Mouse (Mus musculus): ENCODE results near the gene Adgrg5. TPM values are rescaled to one million over a fixed set of nuclear protein-coding genes. Genes with fewer than 3 reads are reported as not detected.

The Adgrg5 gene
- polyA plus RNA-seq, 1 experiment from 2014 or later, result not detected

DNA sequence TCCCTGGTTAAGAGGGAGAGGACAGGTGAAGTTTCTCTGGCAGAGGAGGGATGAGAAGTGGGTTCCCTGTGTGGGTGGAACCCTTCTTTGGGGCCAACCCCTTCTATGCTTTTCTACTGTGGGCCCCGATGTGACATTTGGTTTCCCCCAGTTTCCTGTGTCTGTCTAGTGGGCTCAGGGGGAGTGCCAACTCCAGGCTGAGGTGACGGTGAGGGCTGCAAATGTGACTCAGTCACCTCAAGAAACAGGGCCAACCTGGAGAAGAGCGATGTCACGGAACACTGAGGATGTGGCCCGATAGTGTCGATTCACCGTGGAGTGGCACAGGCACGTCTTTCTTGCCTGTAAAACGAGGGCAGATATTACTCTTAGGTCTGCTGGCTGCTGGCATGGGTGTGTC is 49.8 kb downstream of the Adgrg5 start:
- no peak overlapping the region for H3K4me3 ChIP-seq (ENCODE audit: low read depth, low read length)
- 95% methylated on average over 9 of the region's 9 CpGs for WGBS
- no peaks in the 10 kb centered on the region for H3K9me3 ChIP-seq (replicated peaks; ENCODE audit: control insufficient read depth, low read length, poor library complexity, severe bottlenecking)
- H3K4me2 ChIP-seq (ENCODE audit: low read length), result no peak overlapping the region
- H3K4me1 ChIP-seq (ENCODE audit: control insufficient read depth, insufficient read depth, low read length), result peaks cover 15% of the 10 kb centered on the region
- H3K27ac ChIP-seq (ENCODE audit: low read length), result no peak overlapping the region
- ATAC-seq, result no peak
- no peaks in the 10 kb centered on the region for H3K36me3 ChIP-seq (ENCODE audit: control insufficient read depth, insufficient read depth, low read length)
- no peak overlapping the region for H3K9ac ChIP-seq (ENCODE audit: low read depth, low read length)
- no peaks in the 10 kb centered on the region for H3K27me3 ChIP-seq (ENCODE audit: control insufficient read depth, insufficient read depth, low read depth, low read length)

DNA sequence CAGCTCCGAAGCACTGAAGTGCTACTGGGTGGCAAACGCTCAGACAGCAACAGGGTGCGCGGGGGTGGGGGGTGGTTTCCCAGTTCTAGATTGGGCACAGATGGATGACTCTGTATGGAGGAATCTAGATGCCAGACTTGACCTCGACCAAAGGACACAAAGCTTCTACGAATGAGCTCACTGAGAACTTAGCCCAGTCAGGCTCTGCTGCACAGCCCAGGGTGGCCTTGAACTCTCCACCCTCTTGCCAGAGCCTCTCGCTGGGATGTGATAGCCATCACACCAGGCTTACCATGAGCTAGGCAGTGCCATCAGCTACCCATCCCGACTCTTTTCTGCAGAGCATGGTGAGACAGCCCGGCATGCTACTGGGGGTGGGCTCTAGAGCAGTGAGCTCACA is 50.3 kb downstream of the Adgrg5 start:
- 84% methylated on average over 9 of the region's 9 CpGs for WGBS
- H3K9ac ChIP-seq (ENCODE audit: low read depth, low read length), result no peak overlapping the region
- no peak for ATAC-seq
- peaks cover 18% of the 10 kb centered on the region for H3K4me1 ChIP-seq (ENCODE audit: control insufficient read depth, insufficient read depth, low read length)
- no peak overlapping the region for H3K4me3 ChIP-seq (ENCODE audit: low read depth, low read length)
- no peak overlapping the region for H3K27ac ChIP-seq (ENCODE audit: low read length)
- no peaks in the 10 kb centered on the region for H3K9me3 ChIP-seq (replicated peaks; ENCODE audit: control insufficient read depth, low read length, poor library complexity, severe bottlenecking)
- no peaks in the 10 kb centered on the region for H3K27me3 ChIP-seq (ENCODE audit: control insufficient read depth, insufficient read depth, low read depth, low read length)
- H3K4me2 ChIP-seq (ENCODE audit: low read length), result no peak overlapping the region
- H3K36me3 ChIP-seq (ENCODE audit: control insufficient read depth, insufficient read depth, low read length), result no peaks in the 10 kb centered on the region

DNA sequence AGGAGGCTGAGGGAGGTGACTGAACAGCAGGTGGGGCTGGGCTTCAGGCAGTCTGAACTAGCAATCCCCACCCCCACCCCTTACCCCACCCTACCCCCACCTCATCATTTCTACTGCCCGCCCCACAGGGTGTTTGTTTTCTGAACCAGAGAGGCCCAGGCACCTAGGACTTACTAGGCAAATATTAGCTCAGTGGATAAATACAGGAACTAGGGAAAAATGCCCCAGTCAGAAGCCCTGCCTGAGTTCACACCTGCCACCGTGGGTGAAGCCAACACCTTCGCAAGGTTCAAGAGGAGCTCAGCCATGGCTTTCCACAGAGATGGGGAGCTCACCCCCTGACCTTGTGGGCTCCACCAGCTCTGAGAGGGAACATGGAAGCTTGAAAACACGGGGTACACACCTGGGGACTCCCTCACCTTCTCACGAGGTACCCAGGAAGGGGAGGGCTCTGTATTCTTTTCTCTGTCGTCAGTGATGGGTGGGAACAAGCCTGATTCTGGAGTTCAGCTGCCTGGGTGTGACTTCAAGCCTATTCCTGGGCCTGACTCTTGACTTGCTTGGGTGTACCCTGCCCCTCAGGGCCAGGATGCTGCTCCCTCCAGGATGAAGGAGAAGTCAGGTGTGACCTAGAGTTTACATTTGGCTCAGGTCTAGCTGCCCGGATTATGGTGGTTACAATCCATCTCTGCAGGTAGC is 51.1 kb downstream of the Adgrg5 start, which contains the start of gene Adgrg1:
Gene Adgrg1, plus strand, starts transcription at position 285 of the 699 bp plus-strand sequence.
- 56% methylated on average over 7 of the region's 7 CpGs for WGBS

DNA sequence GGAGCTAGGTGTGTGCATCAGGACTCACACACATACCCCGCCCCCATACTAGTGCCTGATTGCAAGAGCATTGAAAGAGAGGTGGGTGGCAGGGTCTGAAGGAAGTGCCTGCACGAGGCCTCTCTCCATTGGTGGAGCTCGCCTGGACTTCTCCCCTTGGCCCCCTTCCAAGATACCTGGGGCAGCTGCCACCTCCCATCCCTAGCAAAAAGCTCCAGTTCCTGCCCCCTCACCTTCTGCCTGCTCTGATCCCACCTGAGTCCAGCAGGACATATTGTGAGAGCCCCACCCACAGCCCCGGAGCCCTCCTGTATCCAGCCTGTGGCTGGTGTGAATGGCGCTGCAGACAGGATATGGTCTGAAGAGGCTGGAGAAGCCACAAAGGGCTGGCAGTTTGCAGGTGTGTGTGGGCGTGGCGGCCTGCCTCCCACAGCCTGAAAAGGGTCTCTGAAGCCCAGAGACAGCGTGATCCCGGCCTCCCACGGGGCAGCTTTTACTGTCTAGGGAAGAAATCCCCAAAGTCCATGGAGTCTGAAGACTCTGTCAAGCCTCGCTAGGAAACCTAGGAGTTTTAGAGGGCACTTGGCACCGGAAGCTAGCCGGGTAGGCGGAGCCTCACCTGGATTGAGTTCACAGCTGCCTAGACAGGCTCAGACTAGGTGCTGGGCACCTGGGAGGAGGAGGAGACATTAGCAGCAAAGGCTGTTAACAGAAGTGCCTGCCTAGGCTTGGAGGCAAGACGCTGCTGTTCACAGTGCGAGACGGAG is 53.3 kb downstream of the Adgrg5 start:
- ATAC-seq, result no peak
- Histone ChIP-seq H3K27me3 (ENCODE audit: control insufficient read depth, insufficient read depth, low read depth, low read length) (no peaks in the 10 kb centered on the region), H3K9ac (ENCODE audit: low read depth, low read length) (peak overlapping the region; percentile 51), H3K4me1 (ENCODE audit: control insufficient read depth, insufficient read depth, low read length) (peaks cover 24% of the 10 kb centered on the region), H3K4me3 (ENCODE audit: low read depth, low read length) (peak overlapping the region; percentile 25), H3K27ac (ENCODE audit: low read length) (no peak overlapping the region), H3K4me2 (ENCODE audit: low read length) (peak overlapping the region; percentile 47), H3K9me3 (replicated peaks; ENCODE audit: control insufficient read depth, low read length, poor library complexity, severe bottlenecking) (no peaks in the 10 kb centered on the region), H3K36me3 (ENCODE audit: control insufficient read depth, insufficient read depth, low read length) (no peaks in the 10 kb centered on the region)
- WGBS, result 23% methylated on average over 17 of the region's 17 CpGs

More for the DNA sequence above, 51.1 kb downstream of the Adgrg5 start, which contains the start of gene Adgrg1:
- H3K36me3 ChIP-seq (ENCODE audit: control insufficient read depth, insufficient read depth, low read length), result no peaks in the 10 kb centered on the region
- H3K27me3 ChIP-seq (ENCODE audit: control insufficient read depth, insufficient read depth, low read depth, low read length), result no peaks in the 10 kb centered on the region
- no peak within 1 kb of the TSS for H3K4me3 ChIP-seq (ENCODE audit: low read depth, low read length)
- H3K4me1 ChIP-seq (ENCODE audit: control insufficient read depth, insufficient read depth, low read length), result peaks cover 18% of the 10 kb centered on the region
- no peak within 1 kb of the TSS for H3K4me2 ChIP-seq (ENCODE audit: low read length)
- H3K9ac ChIP-seq (ENCODE audit: low read depth, low read length), result no peak within 1 kb of the TSS
- H3K9me3 ChIP-seq (replicated peaks; ENCODE audit: control insufficient read depth, low read length, poor library complexity, severe bottlenecking), result no peaks in the 10 kb centered on the region
- ATAC-seq, result no peak
- H3K27ac ChIP-seq (ENCODE audit: low read length), result no peak within 1 kb of the TSS

DNA sequence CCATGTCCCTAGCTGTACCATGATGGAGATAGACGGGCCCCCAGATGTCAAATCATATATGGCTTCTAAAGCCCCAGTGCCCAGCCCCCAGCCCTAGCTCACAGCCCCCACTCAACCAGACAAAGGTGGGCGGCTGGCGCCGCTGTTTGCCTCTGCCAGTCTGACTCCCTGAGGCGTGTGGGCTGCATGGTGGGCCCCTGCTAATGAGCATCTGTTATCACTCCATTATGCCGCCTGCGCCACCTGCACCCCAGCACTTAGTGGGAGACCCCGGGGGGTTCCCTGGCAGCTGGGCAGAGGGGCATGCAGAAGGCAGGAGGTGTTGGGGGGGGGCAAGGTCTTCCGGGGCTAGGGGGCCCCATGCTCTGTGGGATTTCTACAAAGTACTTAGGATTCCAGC is 54.6 kb downstream of the Adgrg5 start:
- WGBS, result 25% methylated on average over 9 of the region's 9 CpGs
- peak; percentile 11; the same call in 1 of the 2 replicates for ATAC-seq
- H3K4me2 ChIP-seq (ENCODE audit: low read length), result peak overlapping the region; percentile 47; the same call in 1 of the 2 replicates
- H3K9ac ChIP-seq (ENCODE audit: low read depth, low read length), result peak overlapping the region; percentile 11
- no peaks in the 10 kb centered on the region for H3K27me3 ChIP-seq (ENCODE audit: control insufficient read depth, insufficient read depth, low read depth, low read length)
- peak overlapping the region; percentile 4; the same call in 1 of the 2 replicates for H3K4me3 ChIP-seq (ENCODE audit: low read depth, low read length)
- no peaks in the 10 kb centered on the region for H3K36me3 ChIP-seq (ENCODE audit: control insufficient read depth, insufficient read depth, low read length)
- peaks cover 33% of the 10 kb centered on the region for H3K4me1 ChIP-seq (ENCODE audit: control insufficient read depth, insufficient read depth, low read length)
- H3K27ac ChIP-seq (ENCODE audit: low read length), result no peak overlapping the region
- no peaks in the 10 kb centered on the region for H3K9me3 ChIP-seq (replicated peaks; ENCODE audit: control insufficient read depth, low read length, poor library complexity, severe bottlenecking)

DNA sequence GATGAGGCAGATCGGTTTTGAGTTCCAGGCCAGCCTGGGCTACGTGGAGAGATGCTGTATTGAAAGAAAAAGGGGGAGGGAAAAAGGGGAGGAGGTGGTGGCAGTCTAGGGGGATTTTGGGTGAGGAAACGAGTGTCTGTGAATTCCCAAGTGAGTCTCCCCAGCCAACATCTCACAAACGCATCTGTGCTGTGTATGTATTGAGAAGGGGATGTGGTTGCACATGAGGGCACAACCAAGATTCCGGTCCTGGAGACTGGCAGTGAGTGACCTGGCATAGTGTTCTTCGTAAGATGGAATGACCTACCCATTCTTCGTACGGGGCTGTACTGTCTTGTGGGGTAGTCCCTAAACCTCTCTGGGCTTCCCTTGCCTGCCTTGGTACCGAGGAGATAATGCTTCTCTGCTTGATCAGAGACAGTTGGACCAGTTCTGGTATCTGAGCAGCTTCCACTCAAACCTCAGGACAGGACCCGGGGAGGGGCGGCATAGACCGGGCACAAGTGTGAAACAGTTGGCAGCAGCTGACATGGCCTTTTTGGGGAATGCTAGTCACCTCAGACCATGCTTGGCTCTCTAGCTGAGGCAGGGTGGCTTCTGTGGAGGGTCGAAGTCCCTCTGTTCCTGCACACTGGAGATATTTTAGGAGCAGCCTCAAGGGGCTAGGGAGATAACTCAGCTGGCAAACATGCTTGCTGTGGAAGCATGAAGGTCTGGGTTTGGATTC is 55.3 kb downstream of the Adgrg5 start:
- H3K9me3 ChIP-seq (replicated peaks; ENCODE audit: control insufficient read depth, low read length, poor library complexity, severe bottlenecking), result no peaks in the 10 kb centered on the region
- peak overlapping the region; percentile 11; the same call in 1 of the 2 replicates for H3K9ac ChIP-seq (ENCODE audit: low read depth, low read length)
- peaks cover 39% of the 10 kb centered on the region for H3K4me1 ChIP-seq (ENCODE audit: control insufficient read depth, insufficient read depth, low read length)
- H3K27me3 ChIP-seq (ENCODE audit: control insufficient read depth, insufficient read depth, low read depth, low read length), result no peaks in the 10 kb centered on the region
- no peak overlapping the region for H3K4me3 ChIP-seq (ENCODE audit: low read depth, low read length)
- H3K36me3 ChIP-seq (ENCODE audit: control insufficient read depth, insufficient read depth, low read length), result no peaks in the 10 kb centered on the region
- H3K27ac ChIP-seq (ENCODE audit: low read length), result no peak overlapping the region
- WGBS, result 67% methylated on average over 13 of the region's 13 CpGs
- peak overlapping the region; percentile 47; the same call in 1 of the 2 replicates for H3K4me2 ChIP-seq (ENCODE audit: low read length)
- ATAC-seq, result no peak

DNA sequence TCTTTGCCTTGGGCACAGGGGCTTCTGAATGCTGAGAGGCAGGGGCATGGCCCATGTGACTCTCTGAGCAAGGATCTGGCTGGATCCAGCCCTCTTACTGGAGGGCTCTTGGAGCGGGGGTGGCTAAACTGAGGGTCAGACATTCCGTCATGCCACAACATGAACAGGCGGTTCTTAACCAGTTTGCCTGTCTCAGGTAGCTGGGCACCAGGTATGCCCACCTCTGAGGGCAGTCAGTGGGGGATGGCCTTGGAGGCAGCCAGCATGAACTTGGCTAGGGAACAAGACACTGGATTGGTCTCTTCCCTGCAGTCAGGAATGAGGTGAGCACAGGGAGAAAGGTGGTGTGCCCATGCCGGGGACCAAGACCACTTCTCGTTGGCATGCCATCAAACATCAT is 56.7 kb downstream of the Adgrg5 start:
- Histone ChIP-seq H3K4me2 (ENCODE audit: low read length) (no peak overlapping the region), H3K27me3 (ENCODE audit: control insufficient read depth, insufficient read depth, low read depth, low read length) (no peaks in the 10 kb centered on the region), H3K36me3 (ENCODE audit: control insufficient read depth, insufficient read depth, low read length) (no peaks in the 10 kb centered on the region), H3K4me1 (ENCODE audit: control insufficient read depth, insufficient read depth, low read length) (peaks cover 47% of the 10 kb centered on the region), H3K27ac (ENCODE audit: low read length) (no peak overlapping the region), H3K4me3 (ENCODE audit: low read depth, low read length) (no peak overlapping the region), H3K9me3 (replicated peaks; ENCODE audit: control insufficient read depth, low read length, poor library complexity, severe bottlenecking) (no peaks in the 10 kb centered on the region), H3K9ac (ENCODE audit: low read depth, low read length) (no peak overlapping the region)
- no peak for ATAC-seq
- WGBS, result 98% methylated on average over 5 of the region's 5 CpGs

DNA sequence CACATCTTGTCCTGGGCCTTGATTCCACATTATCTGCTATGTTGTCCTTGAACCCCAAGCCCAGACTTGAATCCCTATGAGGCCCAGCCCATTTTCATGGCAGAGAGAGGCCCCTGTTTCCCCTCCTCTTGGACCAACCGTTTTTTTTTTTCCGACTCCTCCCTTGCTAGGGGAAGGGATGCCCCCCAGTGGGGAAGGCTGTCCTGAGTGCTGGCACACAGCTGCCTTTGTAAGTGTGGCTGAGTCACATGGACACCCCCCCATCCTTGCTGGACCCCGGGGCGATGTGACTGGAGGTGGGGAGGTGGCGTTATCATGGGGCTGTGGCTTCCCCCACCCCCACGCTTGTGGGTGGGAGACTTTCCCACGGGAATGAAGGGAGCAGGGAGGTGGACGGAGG is 57.5 kb downstream of the Adgrg5 start:
- ATAC-seq, result no peak
- Histone ChIP-seq H3K4me2 (ENCODE audit: low read length) (no peak overlapping the region), H3K4me1 (ENCODE audit: control insufficient read depth, insufficient read depth, low read length) (peaks cover 47% of the 10 kb centered on the region), H3K9me3 (replicated peaks; ENCODE audit: control insufficient read depth, low read length, poor library complexity, severe bottlenecking) (no peaks in the 10 kb centered on the region), H3K27me3 (ENCODE audit: control insufficient read depth, insufficient read depth, low read depth, low read length) (no peaks in the 10 kb centered on the region), H3K9ac (ENCODE audit: low read depth, low read length) (no peak overlapping the region), H3K4me3 (ENCODE audit: low read depth, low read length) (no peak overlapping the region), H3K27ac (ENCODE audit: low read length) (no peak overlapping the region), H3K36me3 (ENCODE audit: control insufficient read depth, insufficient read depth, low read length) (no peaks in the 10 kb centered on the region)
- 63% methylated on average over 8 of the region's 8 CpGs for WGBS

Data from midbrain, embryonic 16.5 days (tissue).